Mouse (Mus musculus): ENCODE results near the gene Apoc2. TPM values are rescaled to one million over a fixed set of nuclear protein-coding genes. Genes with fewer than 3 reads are reported as not detected.

Gene Apoc2
- total and polyA plus RNA-seq, 2 experiments from 2014 or later, result 0.50 to 0.86 TPM

DNA sequence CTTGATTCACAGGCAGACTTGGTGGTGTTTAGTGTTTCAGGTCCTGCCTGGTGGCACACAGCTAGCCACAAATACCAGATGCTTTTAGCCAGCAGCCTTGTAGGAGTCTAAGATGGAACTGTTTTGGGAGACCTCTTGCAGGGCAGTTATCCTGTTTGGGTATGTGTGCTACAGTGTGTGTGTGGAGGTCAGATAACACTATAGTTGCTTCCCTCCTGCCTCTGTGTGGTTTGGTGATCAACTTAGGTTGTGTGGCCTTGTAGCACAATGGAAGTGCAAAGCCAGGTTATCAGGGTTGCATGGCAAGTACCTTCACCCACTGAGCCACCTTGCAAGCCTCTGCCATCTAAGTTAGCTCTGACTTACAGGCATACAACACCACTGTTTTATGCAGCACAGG lies 45.0 kb downstream of the Apoc2 start:
- Histone ChIP-seq H3K9me3 (ENCODE audit: low read length) (no peaks in the 10 kb centered on the region), H3K4me3 (ENCODE audit: low read depth, low read length) (no peak overlapping the region), H3K4me2 (ENCODE audit: low read depth) (no peak overlapping the region), H3K27me3 (ENCODE audit: insufficient read depth, low read length) (no peaks in the 10 kb centered on the region), H3K9ac (no peak overlapping the region), H3K4me1 (ENCODE audit: insufficient read depth) (no peaks in the 10 kb centered on the region), H3K27ac (ENCODE audit: low read depth, low read length) (no peak overlapping the region), H3K36me3 (ENCODE audit: insufficient read depth) (peaks cover 54% of the 10 kb centered on the region)
- ATAC-seq (no peak), DNase-seq (no peak)
- TF ChIP-seq CTCF (IDR thresholded peaks at IDR 0.05; ENCODE audit: low read depth), result no peak

DNA sequence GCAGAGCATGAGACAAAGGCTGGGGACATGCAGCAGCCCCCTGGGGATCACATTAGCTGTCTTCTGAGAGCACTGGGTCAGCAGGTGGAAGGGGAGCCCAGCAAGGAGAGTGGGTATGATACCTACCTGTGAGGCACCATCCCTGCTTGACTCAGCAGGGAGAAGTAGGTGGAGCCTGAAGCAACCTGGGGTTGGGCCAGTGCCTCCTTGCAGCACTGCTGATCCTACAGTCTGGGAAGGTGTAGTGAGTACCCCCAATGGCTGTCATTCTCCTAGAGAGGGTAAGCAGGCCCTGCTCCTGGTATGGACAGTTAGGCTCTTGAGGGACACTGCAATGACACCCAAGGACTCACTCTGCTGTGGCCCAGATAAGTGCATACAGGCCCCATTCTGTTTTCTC lies 45.5 kb downstream of the Apoc2 start:
- Histone ChIP-seq H3K9ac (no peak overlapping the region), H3K4me2 (ENCODE audit: low read depth) (no peak overlapping the region), H3K9me3 (ENCODE audit: low read length) (no peaks in the 10 kb centered on the region), H3K4me1 (ENCODE audit: insufficient read depth) (no peaks in the 10 kb centered on the region), H3K27ac (ENCODE audit: low read depth, low read length) (no peak overlapping the region), H3K36me3 (ENCODE audit: insufficient read depth) (peaks cover 49% of the 10 kb centered on the region), H3K4me3 (ENCODE audit: low read depth, low read length) (no peak overlapping the region), H3K27me3 (ENCODE audit: insufficient read depth, low read length) (no peaks in the 10 kb centered on the region)
- no peak for DNase-seq
- ATAC-seq, result no peak
- no peak for TF ChIP-seq CTCF (IDR thresholded peaks at IDR 0.05; ENCODE audit: low read depth)

DNA sequence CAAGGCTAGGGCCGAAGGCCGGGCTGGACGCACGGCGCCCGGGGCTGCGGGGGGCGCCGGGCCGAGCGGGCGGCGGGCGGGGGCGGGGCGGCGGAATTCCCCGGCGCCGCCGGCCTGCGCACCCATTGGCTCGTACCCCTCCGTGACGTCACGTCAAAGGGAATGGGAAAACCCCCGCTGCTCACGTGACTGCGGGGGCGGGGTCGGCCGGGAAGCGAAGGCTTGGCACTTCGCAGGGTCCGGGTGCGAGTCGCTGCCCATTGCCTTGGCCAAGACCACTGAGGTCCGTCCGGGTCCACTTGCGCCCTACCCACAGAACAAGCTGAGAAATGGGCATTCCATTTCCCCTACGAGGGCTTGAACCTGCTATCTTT lies 48.4 kb downstream of the Apoc2 start, which contains the start of gene Relb:
Relb (minus strand) TSS at position 78 of the 374 bp plus-strand sequence.
- ATAC-seq (peak; percentile 85), DNase-seq (peak; percentile 92)
- H3K27ac ChIP-seq (ENCODE audit: low read depth, low read length), result peak within 1 kb of the TSS; percentile 57; the same call in 1 of the 2 replicates
- H3K27me3 ChIP-seq (ENCODE audit: insufficient read depth, low read length), result no peaks in the 10 kb centered on the region
- 4% methylated on average over 39 of the region's 41 CpGs for WGBS
- no peaks in the 10 kb centered on the region for H3K4me1 ChIP-seq (ENCODE audit: insufficient read depth)
- peak within 1 kb of the TSS; percentile 76 for H3K4me3 ChIP-seq (ENCODE audit: low read depth, low read length)
- H3K36me3 ChIP-seq (ENCODE audit: insufficient read depth), result peaks cover 20% of the 10 kb centered on the region
- peak within 1 kb of the TSS; percentile 49 for H3K9ac ChIP-seq
- H3K9me3 ChIP-seq (ENCODE audit: low read length), result no peaks in the 10 kb centered on the region
- TF ChIP-seq CTCF (IDR thresholded peaks at IDR 0.05; ENCODE audit: low read depth), result no peak
- peak within 1 kb of the TSS; percentile 92 for H3K4me2 ChIP-seq (ENCODE audit: low read depth)

DNA sequence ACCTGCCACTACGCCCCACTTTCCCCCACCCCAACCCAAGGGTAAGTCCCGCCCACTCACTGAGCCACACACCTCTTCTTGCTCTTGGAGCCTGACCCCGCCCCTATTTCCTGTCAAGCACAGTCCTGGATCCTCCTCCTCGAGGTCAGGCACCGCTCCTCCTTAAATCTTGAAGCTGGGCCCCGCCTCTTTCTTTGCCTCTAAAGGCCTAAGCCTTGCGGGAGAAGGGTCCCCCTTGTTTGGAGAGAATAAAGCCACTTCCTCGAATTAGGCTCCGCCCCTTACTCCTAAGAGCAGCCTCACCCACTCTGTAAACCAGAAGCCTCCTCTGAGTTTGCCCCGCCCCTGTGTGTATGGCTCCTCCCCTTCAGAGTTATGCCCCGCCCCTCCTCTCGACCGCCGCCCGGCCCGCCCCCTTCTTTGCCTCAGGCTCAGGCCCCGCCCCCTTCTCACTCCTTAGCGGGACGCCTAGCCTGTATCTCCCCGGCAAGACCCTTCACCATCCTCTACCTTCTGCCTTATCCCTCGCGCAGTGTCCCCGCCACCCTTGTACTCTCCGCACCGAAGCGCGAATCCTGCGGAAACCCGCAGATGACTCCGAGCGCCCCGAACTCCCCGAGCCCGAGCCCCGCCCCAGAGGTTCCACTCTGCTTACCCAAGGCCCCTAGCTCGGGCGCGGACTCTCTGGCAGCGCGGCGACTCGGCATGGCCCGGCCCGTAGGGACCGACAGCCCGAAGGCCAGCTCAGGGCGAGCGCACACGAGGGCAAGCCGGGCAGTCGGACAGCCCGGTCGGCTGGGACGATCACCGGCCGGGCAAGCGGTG lies 49.0 kb downstream of the Apoc2 start:
- ATAC-seq, result peak; percentile 82
- H3K9ac ChIP-seq, result peak overlapping the region; percentile 49
- no peaks in the 10 kb centered on the region for H3K9me3 ChIP-seq (ENCODE audit: low read length)
- H3K27ac ChIP-seq (ENCODE audit: low read depth, low read length), result peak overlapping the region; percentile 57; the same call in 1 of the 2 replicates
- peak overlapping the region; percentile 76 for H3K4me3 ChIP-seq (ENCODE audit: low read depth, low read length)
- no peaks in the 10 kb centered on the region for H3K4me1 ChIP-seq (ENCODE audit: insufficient read depth)
- no peak for TF ChIP-seq CTCF (IDR thresholded peaks at IDR 0.05; ENCODE audit: low read depth)
- peaks cover 14% of the 10 kb centered on the region for H3K36me3 ChIP-seq (ENCODE audit: insufficient read depth)
- peak; percentile 82 for DNase-seq
- no peaks in the 10 kb centered on the region for H3K27me3 ChIP-seq (ENCODE audit: insufficient read depth, low read length)
- H3K4me2 ChIP-seq (ENCODE audit: low read depth), result peak overlapping the region; percentile 92
- WGBS, result 2% methylated on average over 53 of the region's 57 CpGs

DNA sequence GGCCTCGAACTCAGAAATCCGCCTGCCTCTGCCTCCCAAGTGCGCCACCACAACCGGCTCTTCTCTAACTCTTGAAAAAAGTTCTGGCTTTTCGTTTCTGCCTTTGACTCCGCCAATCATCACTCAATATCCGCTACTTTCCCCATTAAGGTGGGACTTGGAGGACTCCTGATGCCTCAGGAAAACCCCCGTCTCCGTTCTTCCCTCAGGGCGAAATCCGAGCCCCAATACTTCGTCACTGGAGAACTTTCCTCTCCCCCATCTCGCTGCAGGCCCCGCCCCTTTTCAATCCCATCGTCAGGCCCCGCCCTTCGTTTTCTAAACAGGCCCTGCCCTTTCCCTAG lies 49.6 kb downstream of the Apoc2 start:
- peaks cover 9% of the 10 kb centered on the region for H3K36me3 ChIP-seq (ENCODE audit: insufficient read depth)
- no peaks in the 10 kb centered on the region for H3K27me3 ChIP-seq (ENCODE audit: insufficient read depth, low read length)
- H3K4me2 ChIP-seq (ENCODE audit: low read depth), result peak overlapping the region; percentile 92
- whole genome bisulfite sequencing, result 16% methylated on average over 17 of the region's 17 CpGs
- peak overlapping the region; percentile 49; the same call in 1 of the 2 replicates for H3K9ac ChIP-seq
- no peaks in the 10 kb centered on the region for H3K4me1 ChIP-seq (ENCODE audit: insufficient read depth)
- DNase-seq, result no peak
- ATAC-seq, result no peak
- H3K4me3 ChIP-seq (ENCODE audit: low read depth, low read length), result peak overlapping the region; percentile 76
- H3K27ac ChIP-seq (ENCODE audit: low read depth, low read length), result no peak overlapping the region
- no peak for TF ChIP-seq CTCF (IDR thresholded peaks at IDR 0.05; ENCODE audit: low read depth)
- H3K9me3 ChIP-seq (ENCODE audit: low read length), result no peaks in the 10 kb centered on the region

DNA sequence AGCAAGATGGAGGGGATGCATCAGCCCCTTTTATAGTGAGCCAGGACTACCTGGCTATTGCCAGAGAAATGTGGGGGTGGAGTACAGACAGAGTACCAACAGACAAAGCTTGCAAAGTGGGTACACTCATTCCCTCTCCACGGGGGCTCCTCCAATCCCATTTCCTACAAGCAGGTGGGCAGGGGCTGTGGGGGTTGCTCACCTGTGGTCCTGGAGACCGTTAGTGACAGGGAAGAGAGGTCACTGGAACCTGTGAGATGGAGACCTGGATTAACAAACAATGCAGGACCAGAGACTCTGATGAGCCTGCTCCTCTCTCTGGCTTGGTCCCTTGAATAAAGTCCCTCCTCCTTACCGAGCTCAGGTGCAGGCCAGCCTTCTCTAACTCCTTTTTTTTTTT lies 50.0 kb downstream of the Apoc2 start:
- ATAC-seq, result no peak
- H3K9me3 ChIP-seq (ENCODE audit: low read length), result no peaks in the 10 kb centered on the region
- whole genome bisulfite sequencing, result 77% methylated on average over 3 of the region's 3 CpGs
- H3K27ac ChIP-seq (ENCODE audit: low read depth, low read length), result no peak overlapping the region
- no peaks in the 10 kb centered on the region for H3K4me1 ChIP-seq (ENCODE audit: insufficient read depth)
- peaks cover 4% of the 10 kb centered on the region for H3K36me3 ChIP-seq (ENCODE audit: insufficient read depth)
- peak overlapping the region; percentile 92; the same call in 1 of the 2 replicates for H3K4me2 ChIP-seq (ENCODE audit: low read depth)
- TF ChIP-seq CTCF (IDR thresholded peaks at IDR 0.05; ENCODE audit: low read depth), result no peak
- no peak for DNase-seq
- H3K4me3 ChIP-seq (ENCODE audit: low read depth, low read length), result peak overlapping the region; percentile 76
- no peaks in the 10 kb centered on the region for H3K27me3 ChIP-seq (ENCODE audit: insufficient read depth, low read length)
- no peak overlapping the region for H3K9ac ChIP-seq

DNA sequence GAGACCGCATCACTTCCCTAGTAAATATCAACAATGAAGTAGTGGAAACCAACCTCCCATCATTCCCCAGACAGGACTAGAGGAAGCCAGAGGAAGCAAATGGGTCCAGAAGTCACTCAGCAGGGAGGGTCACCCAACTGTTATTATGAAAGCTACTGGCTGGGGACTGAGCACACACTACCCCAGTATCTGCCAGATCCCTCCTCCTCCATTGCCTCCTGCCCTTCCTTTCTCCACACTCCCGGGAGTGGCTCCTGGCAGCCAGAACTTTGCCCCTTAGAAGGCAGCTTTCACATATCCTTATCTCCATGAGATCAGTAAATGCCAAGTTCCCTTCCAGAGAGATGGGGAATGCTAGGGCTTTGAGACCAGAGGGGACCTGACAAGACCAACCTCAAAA lies 54.3 kb downstream of the Apoc2 start:
- 82% methylated on average over 2 of the region's 2 CpGs for WGBS
- TF ChIP-seq CTCF (IDR thresholded peaks at IDR 0.05; ENCODE audit: low read depth), result no peak

More for the DNA sequence above, 54.3 kb downstream of the Apoc2 start:
- Histone ChIP-seq H3K9ac (no peak overlapping the region), H3K9me3 (ENCODE audit: low read length) (no peaks in the 10 kb centered on the region), H3K27ac (ENCODE audit: low read depth, low read length) (no peak overlapping the region), H3K36me3 (ENCODE audit: insufficient read depth) (no peaks in the 10 kb centered on the region), H3K4me3 (ENCODE audit: low read depth, low read length) (no peak overlapping the region), H3K4me2 (ENCODE audit: low read depth) (no peak overlapping the region), H3K4me1 (ENCODE audit: insufficient read depth) (no peaks in the 10 kb centered on the region), H3K27me3 (ENCODE audit: insufficient read depth, low read length) (no peaks in the 10 kb centered on the region; the same call in 1 of the 2 replicates)
- no peak for DNase-seq
- no peak for ATAC-seq

Data from forebrain, postnatal 0 days (tissue).